Mouse (Mus musculus): ENCODE measurements around the gene Rfc5. TPM values are rescaled to one million over a fixed set of nuclear protein-coding genes. Genes with fewer than 3 reads are reported as not detected.
A peak's percentile ranks its signal among the peaks of the same experiment; 100 is the strongest.
"Not testable (repeated sequence)": the region's sequence is repeated elsewhere in the genome, so short reads cannot be mapped to it uniquely, and the experiment has no call there.

Rfc5 gene
- polyA plus RNA-seq, 1 experiment, result 3.6 TPM

- TF ChIP-seq CTCF (IDR thresholded peaks at IDR 0.05; ENCODE audit: control insufficient read depth, insufficient read depth, insufficient replicate concordance, low read depth, low read length), result no peak
- TF ChIP-seq POLR2A (IDR thresholded peaks at IDR 0.05; ENCODE audit: control insufficient read depth, low read depth, low read length), result no peak
- H3K36me3 ChIP-seq (ENCODE audit: control insufficient read depth, insufficient read depth, low read length), result no peaks in the 10 kb centered on the region
- H3K4me1 ChIP-seq (ENCODE audit: control insufficient read depth, insufficient read depth, low read length), result peaks cover 4% of the 10 kb centered on the region
- no peak overlapping the region for H3K4me3 ChIP-seq (ENCODE audit: control insufficient read depth, low read depth, low read length)
- H3K27ac ChIP-seq (ENCODE audit: control insufficient read depth, insufficient read depth, low read depth, low read length), result no peak overlapping the region
- H3K27me3 ChIP-seq (ENCODE audit: control insufficient read depth, insufficient read depth, low read length), result no peaks in the 10 kb centered on the region
These were observed 2.0 kb upstream of the Rfc5 start for GRCm38 (mm10) chr5:117390895-117391294.

GRCm38 (mm10) chr5:117388296-117388751 lies 523 bp downstream of the Rfc5 start:
- Histone ChIP-seq H3K27ac (ENCODE audit: control insufficient read depth, insufficient read depth, low read depth, low read length) (no peak overlapping the region), H3K4me1 (ENCODE audit: control insufficient read depth, insufficient read depth, low read length) (peaks cover 4% of the 10 kb centered on the region), H3K27me3 (ENCODE audit: control insufficient read depth, insufficient read depth, low read length) (no peaks in the 10 kb centered on the region), H3K36me3 (ENCODE audit: control insufficient read depth, insufficient read depth, low read length) (no peaks in the 10 kb centered on the region), H3K4me3 (ENCODE audit: control insufficient read depth, low read depth, low read length) (peak overlapping the region; percentile 93)
- no peak for TF ChIP-seq POLR2A (IDR thresholded peaks at IDR 0.05; ENCODE audit: control insufficient read depth, low read depth, low read length)
- peak; percentile 29; the same call in 1 of the 2 replicates for TF ChIP-seq CTCF (IDR thresholded peaks at IDR 0.05; ENCODE audit: control insufficient read depth, insufficient read depth, insufficient replicate concordance, low read depth, low read length)

GRCm38 (mm10) chr5:117383198-117383597 lies 5.6 kb downstream of the Rfc5 start:
- H3K4me1 ChIP-seq (ENCODE audit: control insufficient read depth, insufficient read depth, low read length), result peaks cover 9% of the 10 kb centered on the region
- no peaks in the 10 kb centered on the region for H3K36me3 ChIP-seq (ENCODE audit: control insufficient read depth, insufficient read depth, low read length)
- no peak overlapping the region for H3K27ac ChIP-seq (ENCODE audit: control insufficient read depth, insufficient read depth, low read depth, low read length)
- H3K27me3 ChIP-seq (ENCODE audit: control insufficient read depth, insufficient read depth, low read length), result no peaks in the 10 kb centered on the region
- no peak for TF ChIP-seq CTCF (IDR thresholded peaks at IDR 0.05; ENCODE audit: control insufficient read depth, insufficient read depth, insufficient replicate concordance, low read depth, low read length)
- TF ChIP-seq POLR2A (IDR thresholded peaks at IDR 0.05; ENCODE audit: control insufficient read depth, low read depth, low read length), result no peak
- H3K4me3 ChIP-seq (ENCODE audit: control insufficient read depth, low read depth, low read length), result no peak overlapping the region

- H3K4me3 ChIP-seq (ENCODE audit: control insufficient read depth, low read depth, low read length), result no peak overlapping the region
- no peaks in the 10 kb centered on the region for H3K36me3 ChIP-seq (ENCODE audit: control insufficient read depth, insufficient read depth, low read length)
- TF ChIP-seq CTCF (IDR thresholded peaks at IDR 0.05; ENCODE audit: control insufficient read depth, insufficient read depth, insufficient replicate concordance, low read depth, low read length), result no peak
- TF ChIP-seq POLR2A (IDR thresholded peaks at IDR 0.05; ENCODE audit: control insufficient read depth, low read depth, low read length), result no peak
- no peaks in the 10 kb centered on the region for H3K27me3 ChIP-seq (ENCODE audit: control insufficient read depth, insufficient read depth, low read length)
- no peak overlapping the region for H3K27ac ChIP-seq (ENCODE audit: control insufficient read depth, insufficient read depth, low read depth, low read length)
- peaks cover 7% of the 10 kb centered on the region for H3K4me1 ChIP-seq (ENCODE audit: control insufficient read depth, insufficient read depth, low read length)
These were observed 7.1 kb downstream of the Rfc5 start for GRCm38 (mm10) chr5:117381785-117382184.

- TF ChIP-seq CTCF (IDR thresholded peaks at IDR 0.05; ENCODE audit: control insufficient read depth, insufficient read depth, insufficient replicate concordance, low read depth, low read length), result no peak
- TF ChIP-seq POLR2A (IDR thresholded peaks at IDR 0.05; ENCODE audit: control insufficient read depth, low read depth, low read length), result no peak
These were observed 8.6 kb downstream of the Rfc5 start for GRCm38 (mm10) chr5:117380199-117380598.

GRCm38 (mm10) chr5:117377731-117378130 lies 11.1 kb downstream of the Rfc5 start:
- H3K4me1 ChIP-seq (ENCODE audit: control insufficient read depth, insufficient read depth, low read length), result not testable (repeated sequence)

More at GRCm38 (mm10) chr5:117380199-117380598, 8.6 kb downstream of the Rfc5 start:
- Histone ChIP-seq H3K36me3 (ENCODE audit: control insufficient read depth, insufficient read depth, low read length) (no peaks in the 10 kb centered on the region), H3K27me3 (ENCODE audit: control insufficient read depth, insufficient read depth, low read length) (no peaks in the 10 kb centered on the region), H3K4me3 (ENCODE audit: control insufficient read depth, low read depth, low read length) (no peak overlapping the region), H3K4me1 (ENCODE audit: control insufficient read depth, insufficient read depth, low read length) (peaks cover 7% of the 10 kb centered on the region), H3K27ac (ENCODE audit: control insufficient read depth, insufficient read depth, low read depth, low read length) (no peak overlapping the region)

GRCm38 (mm10) chr5:117376331-117376761 lies 12.5 kb downstream of the Rfc5 start:
- H3K36me3 ChIP-seq (ENCODE audit: control insufficient read depth, insufficient read depth, low read length), result no peaks in the 10 kb centered on the region; the same call in 1 of the 2 replicates

More at GRCm38 (mm10) chr5:117377731-117378130, 11.1 kb downstream of the Rfc5 start:
- H3K27ac ChIP-seq (ENCODE audit: control insufficient read depth, insufficient read depth, low read depth, low read length); H3K4me3 ChIP-seq (ENCODE audit: control insufficient read depth, low read depth, low read length); H3K27me3 ChIP-seq (ENCODE audit: control insufficient read depth, insufficient read depth, low read length); H3K36me3 ChIP-seq (ENCODE audit: control insufficient read depth, insufficient read depth, low read length): not testable (repeated sequence)

More at GRCm38 (mm10) chr5:117376331-117376761, 12.5 kb downstream of the Rfc5 start:
- no peaks in the 10 kb centered on the region for H3K27me3 ChIP-seq (ENCODE audit: control insufficient read depth, insufficient read depth, low read length)
- no peak for TF ChIP-seq POLR2A (IDR thresholded peaks at IDR 0.05; ENCODE audit: control insufficient read depth, low read depth, low read length)
- no peak for TF ChIP-seq CTCF (IDR thresholded peaks at IDR 0.05; ENCODE audit: control insufficient read depth, insufficient read depth, insufficient replicate concordance, low read depth, low read length)
- H3K4me1 ChIP-seq (ENCODE audit: control insufficient read depth, insufficient read depth, low read length), result no peaks in the 10 kb centered on the region
- H3K27ac ChIP-seq (ENCODE audit: control insufficient read depth, insufficient read depth, low read depth, low read length), result no peak overlapping the region
- H3K4me3 ChIP-seq (ENCODE audit: control insufficient read depth, low read depth, low read length), result no peak overlapping the region
